Mouse (Mus musculus): Measurements from ENCODE around the gene Tmsb15a. TPM values are rescaled to one million over a fixed set of nuclear protein-coding genes. Genes with fewer than 3 reads are reported as not detected.

Gene Tmsb15a
- not detected for total RNA-seq (2023)

DNA sequence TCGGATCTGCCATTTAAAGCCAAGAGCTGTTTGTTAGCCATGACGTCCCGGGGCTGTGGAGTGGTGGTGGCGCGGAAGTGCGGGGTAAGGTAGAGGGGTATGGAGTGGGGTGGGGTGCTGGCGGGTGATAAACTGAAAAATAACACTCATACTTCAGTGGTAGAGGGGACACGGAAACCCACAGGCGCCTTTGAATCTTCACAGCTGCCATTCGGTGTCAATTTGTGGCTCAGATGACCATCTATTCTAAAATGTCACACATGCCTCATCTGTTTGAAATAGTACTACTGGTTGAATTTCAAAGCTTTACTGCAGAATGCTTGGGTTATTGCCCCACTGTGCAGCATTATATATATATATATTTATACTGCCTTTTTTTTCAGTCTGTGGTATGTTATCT lies at the start of gene Tmsb15a:
Gene Tmsb15a, minus strand, starts transcription at position 101 of the 400 bp plus-strand sequence.

DNA sequence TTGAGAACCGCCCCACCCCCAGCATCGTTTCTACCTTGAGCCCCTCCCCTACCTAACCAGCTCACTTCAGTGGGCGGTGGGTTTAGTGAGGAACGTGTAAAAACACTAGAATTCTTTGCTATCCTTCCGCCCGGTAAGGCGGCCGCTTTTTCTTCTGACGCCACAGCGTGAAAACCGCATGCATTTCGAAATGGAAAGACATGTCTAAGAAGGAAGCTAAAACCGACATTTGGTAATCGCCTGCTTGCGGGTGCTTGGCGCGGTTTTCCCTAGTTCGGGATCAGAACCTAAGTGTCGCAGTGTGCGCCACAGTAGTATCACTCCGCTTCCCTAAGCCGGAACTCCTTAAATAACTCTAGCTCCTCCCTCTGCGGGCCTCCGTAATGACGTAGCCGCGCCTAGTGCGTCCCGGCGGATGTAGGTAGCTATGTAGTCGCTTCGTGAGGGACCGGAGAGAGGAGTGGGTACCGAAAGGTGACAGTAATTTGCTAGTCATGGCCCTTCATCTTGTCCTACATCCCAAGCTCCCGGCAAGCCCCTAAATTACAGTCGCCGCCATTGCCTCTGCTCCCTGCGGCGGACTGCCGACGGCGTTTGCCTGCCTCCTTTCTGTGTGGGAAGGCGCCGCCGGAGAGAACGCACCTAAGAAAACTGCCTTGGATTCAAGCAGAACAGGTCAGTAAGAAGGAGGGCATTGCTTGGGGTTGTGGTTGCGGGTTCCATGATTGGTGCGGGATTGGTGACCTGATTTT lies 17.4 kb upstream of the Tmsb15a start, which contains the start of the genes Armcx5 and Gprasp1:
Gene Armcx5, plus strand, starts transcription at position 430 of the 752 bp plus-strand sequence.
Gene Gprasp1, plus strand, starts transcription at position 430 of the 752 bp plus-strand sequence.

DNA sequence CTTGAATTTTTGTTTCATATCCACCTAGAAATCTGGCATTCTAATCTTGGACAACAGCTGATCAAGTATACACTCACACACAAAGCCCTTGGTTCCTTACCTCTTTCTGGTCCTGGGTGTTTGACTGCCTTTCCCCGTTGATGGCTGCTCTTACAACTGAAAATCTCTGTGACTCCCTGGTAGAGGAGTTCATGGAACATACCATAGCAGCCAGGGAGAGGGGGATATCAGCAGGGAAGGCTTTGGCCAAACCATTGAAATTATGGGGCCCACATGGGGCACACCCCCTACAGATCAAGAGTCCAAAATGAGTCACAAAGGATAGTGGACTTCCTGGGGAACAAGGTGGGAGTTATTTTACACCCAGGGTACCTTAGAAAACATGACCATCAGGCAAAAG lies 31.4 kb downstream of the Tmsb15a start, which contains the start of gene Tcp11x2:
Gene Tcp11x2, minus strand, starts transcription at position 158 of the 400 bp plus-strand sequence.

Other genes with a start within 250 kb of the Tmsb15a start
- gene AV320801, start 230.7 kb downstream of the Tmsb15a start, total RNA-seq (2023), result not detected
- not detected for gene Nxf7, start 126.5 kb downstream of the Tmsb15a start, total RNA-seq (2023)
- not detected for gene Prame, start 97.6 kb downstream of the Tmsb15a start, total RNA-seq (2023)
- gene Tcp11x2, start 31.5 kb downstream of the Tmsb15a start, total RNA-seq (2023), result not detected
- gene Armcx5, start 17.5 kb upstream of the Tmsb15a start, total RNA-seq (2023), result 10 to 100 TPM; 35.6 to 42.4 TPM
- 10 to 100 TPM; 59.1 to 65.7 TPM for gene Gprasp1, start 17.5 kb upstream of the Tmsb15a start, total RNA-seq (2023)
- gene Bhlhb9, start 72.3 kb upstream of the Tmsb15a start, total RNA-seq (2023), result 10 to 100 TPM; 20.5 to 24.5 TPM
- gene Gprasp2, start 113.8 kb upstream of the Tmsb15a start, total RNA-seq (2023), result 10 to 100 TPM; 15.7 to 19.9 TPM